Mouse (Mus musculus) heart, embryonic 11.5 days (tissue): Measurements from ENCODE around the gene Rag1. TPM values are rescaled to one million over a fixed set of nuclear protein-coding genes. Genes with fewer than 3 reads are reported as not detected.

Experiments
- ATAC-seq: fragments of 200-750 bp; cut with Nextera tagmentation; replicated peaks from 2 replicates; pipeline ENCODE4 v1.8.0; 2017; ENCODE audit warnings: moderate library complexity; ENCODE audit not compliant: insufficient number of reproducible peaks, low FRiP score, low TSS enrichment
- H3K27ac ChIP-seq: fragments of 300-500 bp; sonication (generic); 2 replicates; pipeline ENCODE4 v1.5.1; 2014; ENCODE audit warnings: mild to moderate bottlenecking, low read depth, low read length
- H3K27me3 ChIP-seq: fragments of 300-500 bp; sonication (generic); 2 replicates; pipeline ENCODE4 v1.6.1; 2014; ENCODE audit warnings: mild to moderate bottlenecking, low read length, mixed read lengths; ENCODE audit not compliant: control insufficient read depth, insufficient read depth
- H3K36me3 ChIP-seq: fragments of 300-500 bp; sonication (generic); 2 replicates; pipeline ENCODE4 v1.6.1; 2014; ENCODE audit warnings: mild to moderate bottlenecking, low read length, moderate library complexity, mixed read lengths; ENCODE audit not compliant: control insufficient read depth, insufficient read depth
- H3K4me1 ChIP-seq: fragments of 300-500 bp; sonication (generic); 2 replicates; pipeline ENCODE4 v1.6.1; 2014; ENCODE audit warnings: low read length; ENCODE audit not compliant: control insufficient read depth, insufficient read depth
- H3K4me2 ChIP-seq: fragments of 300-500 bp; sonication (generic); 2 replicates; pipeline ENCODE4 v1.6.1; 2014; ENCODE audit warnings: mild to moderate bottlenecking, moderate library complexity
- H3K4me3 ChIP-seq: fragments of 300-500 bp; sonication (generic); 2 replicates; pipeline ENCODE4 v1.5.1; 2014; ENCODE audit warnings: low read depth, low read length
- H3K9ac ChIP-seq: fragments of 300-500 bp; sonication (generic); 2 replicates; pipeline ENCODE4 v1.6.1; 2014; ENCODE audit warnings: mild to moderate bottlenecking, low read depth, low read length, moderate library complexity
- H3K9me3 ChIP-seq: fragments of 300-500 bp; sonication (generic); replicated peaks from 2 replicates; pipeline ENCODE4 v1.6.1; 2016; ENCODE audit warnings: low read length; ENCODE audit not compliant: control insufficient read depth
- WGBS: fragments of 180-500 bp; shearing (Covaris S2); extraction: QIAGEN DNeasy Blood & Tissue Kit; methylation state at CpG from one replicate; pipeline ENCODE4 v1.1.7; 2014; ENCODE audit not compliant: insufficient replicate concordance; 5-methylcytosine and 5-hydroxymethylcytosine counted together
- polyA plus RNA-seq: library from polyadenylated mRNA; unstranded; fragments of >200 nt; fragmentation: Nextera tagmentation; extraction: Ambion mirVana; gene quantifications from 2 replicates; pipeline ENCODE4 v1.2.1, GENCODE M21; 2014

Rag1 gene
- 0.14 TPM in 1 of 2 replicates, not detected in the other for polyA plus RNA-seq

DNA sequence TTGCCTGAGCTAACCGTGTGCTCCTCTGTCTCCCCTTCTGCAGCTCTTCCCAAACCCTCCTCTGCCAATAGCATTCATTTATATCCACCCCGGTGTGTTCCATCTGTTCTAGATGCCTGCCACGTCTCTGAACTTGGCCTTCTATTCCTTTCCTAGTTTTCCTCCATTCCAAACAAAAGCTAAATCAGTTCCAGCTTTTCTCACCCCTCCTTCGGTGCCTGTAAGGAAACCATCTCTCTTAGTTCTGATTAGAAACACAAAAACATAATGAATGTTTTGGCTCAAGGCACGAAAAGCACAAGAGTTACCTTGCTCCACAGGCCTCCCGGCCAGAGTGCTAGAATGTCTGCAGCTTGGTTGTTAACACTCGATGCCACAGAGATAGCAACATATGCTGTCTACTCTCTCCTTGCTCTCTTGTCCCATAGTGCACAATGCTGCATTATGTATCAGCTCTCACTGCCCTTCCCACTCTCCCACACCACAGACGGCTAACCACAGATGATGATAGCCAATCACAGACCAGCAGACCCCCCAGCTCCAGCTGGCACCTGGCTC lies at the start of gene Rag1, which contains the start of gene B230118H07Rik:
Rag1 (minus strand) TSS at position 388 of the 558 bp plus-strand sequence.
B230118H07Rik (minus strand) TSS at position 419 of the 558 bp plus-strand sequence.
- 36% methylated on average over 8 of the region's 8 CpGs for WGBS
- H3K4me1 ChIP-seq: no peaks in the 10 kb centered on the region
- no peaks in the 10 kb centered on the region for H3K27me3 ChIP-seq
- H3K9ac ChIP-seq: no peak within 1 kb of the TSS
- no peak within 1 kb of the TSS for H3K27ac ChIP-seq
- H3K4me3 ChIP-seq: no peak within 1 kb of the TSS
- H3K36me3 ChIP-seq: no peaks in the 10 kb centered on the region
- no peak for ATAC-seq
- H3K9me3 ChIP-seq: no peaks in the 10 kb centered on the region
- H3K4me2 ChIP-seq: no peak within 1 kb of the TSS

DNA sequence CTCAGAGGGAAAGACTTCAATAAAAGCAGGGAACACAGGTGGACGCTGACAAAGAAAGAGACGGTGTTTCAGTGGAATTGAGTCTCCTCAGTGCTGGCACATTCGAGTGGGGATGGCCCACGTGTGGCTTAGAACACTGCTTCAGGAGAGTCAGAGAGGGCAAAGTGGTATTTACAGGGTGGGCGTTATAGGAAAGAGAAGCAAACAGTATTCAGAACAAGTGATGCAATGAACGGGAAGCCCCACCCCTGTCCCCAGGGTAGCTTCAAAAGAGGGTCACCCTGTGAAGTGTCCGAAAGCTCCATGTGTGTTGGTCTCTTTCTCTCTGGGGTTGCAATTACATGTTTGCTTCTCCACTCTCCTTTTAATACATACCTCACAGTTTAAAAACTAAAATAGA lies 46.3 kb upstream of the Rag1 start:
- whole genome bisulfite sequencing: 88% methylated on average over 7 of the region's 7 CpGs
- no peak overlapping the region for H3K4me3 ChIP-seq
- no peaks in the 10 kb centered on the region for H3K4me1 ChIP-seq
- peaks cover 17% of the 10 kb centered on the region for H3K36me3 ChIP-seq
- ATAC-seq: no peak
- H3K4me2 ChIP-seq: no peak overlapping the region
- H3K9me3 ChIP-seq: no peaks in the 10 kb centered on the region
- H3K27me3 ChIP-seq: no peaks in the 10 kb centered on the region
- H3K27ac ChIP-seq: no peak overlapping the region
- no peak overlapping the region for H3K9ac ChIP-seq

DNA sequence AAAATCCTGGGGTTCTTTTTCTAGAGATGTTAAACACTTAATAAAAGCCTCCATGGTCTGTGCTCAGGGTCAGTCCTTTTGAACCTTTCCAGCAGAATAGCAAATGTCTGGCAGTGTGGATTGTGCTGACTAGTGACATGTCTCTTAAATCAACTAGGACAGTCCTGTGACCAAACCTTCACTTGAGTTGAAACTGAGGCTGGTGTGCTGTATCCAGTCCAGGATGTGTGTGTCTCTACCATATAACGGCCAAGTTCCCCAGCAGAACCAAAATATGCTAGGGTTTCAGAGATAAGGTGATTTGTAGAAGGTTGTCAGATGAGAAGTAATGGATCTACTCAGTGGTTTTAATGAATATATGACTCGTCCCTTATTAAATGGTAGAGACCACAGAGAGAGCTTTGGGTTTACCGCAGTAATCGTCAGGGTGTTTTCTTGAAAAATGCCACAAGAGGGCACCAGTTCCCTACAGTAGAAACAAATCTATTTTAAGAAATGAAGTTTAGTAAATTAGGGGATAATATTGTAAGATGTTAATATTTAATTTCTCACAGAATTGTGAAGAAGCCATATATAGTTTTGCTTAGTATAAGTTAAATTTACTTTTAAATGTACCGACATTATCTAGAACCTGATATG lies 44.4 kb upstream of the Rag1 start:
- 62% methylated on average over 5 of the region's 5 CpGs for WGBS
- Histone ChIP-seq H3K4me3 (no peak overlapping the region), H3K9me3 (no peaks in the 10 kb centered on the region), H3K27ac (no peak overlapping the region), H3K4me2 (no peak overlapping the region), H3K9ac (no peak overlapping the region), H3K27me3 (no peaks in the 10 kb centered on the region), H3K36me3 (peaks cover 20% of the 10 kb centered on the region), H3K4me1 (no peaks in the 10 kb centered on the region)
- ATAC-seq: no peak

DNA sequence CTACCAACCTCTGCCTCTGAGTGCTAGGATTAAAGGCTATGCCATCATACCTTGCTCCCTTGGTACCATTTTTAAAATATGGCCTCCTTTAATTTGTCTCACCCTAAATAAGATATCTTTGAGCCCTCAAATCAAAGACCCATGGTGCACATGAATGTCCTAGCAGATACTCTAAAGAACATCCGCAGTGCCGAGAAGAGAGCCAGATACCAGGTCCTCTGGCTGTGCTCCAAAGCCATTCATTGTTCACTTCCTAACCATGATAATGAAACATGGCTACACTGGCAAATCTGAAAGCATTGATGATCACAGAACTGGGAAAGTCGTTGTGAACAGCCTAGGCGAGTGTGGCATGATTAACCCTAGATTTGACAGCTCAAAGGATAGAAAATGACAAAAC lies 43.7 kb upstream of the Rag1 start:
- no peaks in the 10 kb centered on the region for H3K9me3 ChIP-seq
- no peaks in the 10 kb centered on the region for H3K4me1 ChIP-seq
- H3K36me3 ChIP-seq: peaks cover 15% of the 10 kb centered on the region
- H3K27ac ChIP-seq: no peak overlapping the region
- no peaks in the 10 kb centered on the region for H3K27me3 ChIP-seq
- ATAC-seq: no peak
- no peak overlapping the region for H3K4me2 ChIP-seq
- no peak overlapping the region for H3K9ac ChIP-seq
- no peak overlapping the region for H3K4me3 ChIP-seq
- WGBS: 60% methylated on average over 4 of the region's 4 CpGs

DNA sequence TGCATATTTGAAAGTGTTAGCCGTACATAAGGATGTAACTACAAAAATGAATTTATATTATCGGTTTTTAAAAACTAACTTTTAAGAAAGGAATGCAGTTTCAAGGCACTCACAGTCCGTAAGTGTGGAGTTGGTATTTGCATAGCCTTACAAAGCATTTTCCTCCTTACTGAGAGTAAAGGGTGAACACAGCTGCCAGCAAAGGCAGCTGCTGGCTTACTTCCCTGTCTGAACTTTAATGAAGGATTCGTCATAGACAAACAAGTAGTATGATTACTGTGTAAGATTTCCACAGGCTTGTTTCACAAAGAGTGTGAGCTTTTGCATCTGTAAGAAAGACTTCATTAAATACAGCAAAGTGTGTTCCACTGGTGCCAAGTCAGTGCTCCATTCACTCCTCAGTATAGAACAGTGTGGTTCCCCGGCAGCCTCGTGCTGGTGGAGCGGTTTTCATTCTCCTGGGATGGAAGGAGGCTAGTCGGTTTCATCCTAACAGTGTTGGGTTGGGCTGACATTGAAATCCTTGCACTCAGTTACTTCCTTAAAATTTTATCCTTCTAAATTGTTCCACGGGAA lies 41.0 kb upstream of the Rag1 start:
- Histone ChIP-seq H3K4me2 (no peak overlapping the region), H3K4me3 (no peak overlapping the region), H3K4me1 (no peaks in the 10 kb centered on the region), H3K27me3 (no peaks in the 10 kb centered on the region), H3K36me3 (peaks cover 5% of the 10 kb centered on the region; the same call in 1 of the 2 replicates), H3K9ac (no peak overlapping the region), H3K27ac (no peak overlapping the region), H3K9me3 (no peaks in the 10 kb centered on the region)
- no peak for ATAC-seq
- 92% methylated on average over 9 of the region's 9 CpGs for WGBS

DNA sequence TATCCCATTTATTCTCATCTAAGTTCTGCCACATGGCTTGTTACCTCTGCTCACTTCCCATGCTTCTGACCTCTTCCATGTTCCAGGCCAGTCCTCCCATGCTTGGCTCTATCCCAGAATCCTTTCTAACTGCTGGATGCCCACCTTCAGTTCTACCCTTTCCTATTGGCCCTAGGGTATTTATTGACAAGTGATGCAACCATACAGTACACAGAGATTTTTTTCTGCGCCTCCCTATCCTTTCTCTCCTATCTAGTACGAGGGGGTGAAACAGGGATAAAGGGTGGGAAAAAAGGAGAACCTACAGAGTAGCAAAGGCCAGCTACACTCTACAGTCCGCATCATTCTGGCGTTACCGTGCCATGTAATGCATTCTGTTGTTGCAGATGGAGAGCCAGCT lies 38.7 kb upstream of the Rag1 start:
- no peak for ATAC-seq
- Histone ChIP-seq H3K9ac (no peak overlapping the region), H3K4me1 (no peaks in the 10 kb centered on the region), H3K36me3 (peaks cover 5% of the 10 kb centered on the region; the same call in 1 of the 2 replicates), H3K4me3 (no peak overlapping the region), H3K27me3 (no peaks in the 10 kb centered on the region), H3K9me3 (no peaks in the 10 kb centered on the region), H3K27ac (no peak overlapping the region), H3K4me2 (no peak overlapping the region)
- WGBS: 90% methylated on average over 5 of the region's 5 CpGs

DNA sequence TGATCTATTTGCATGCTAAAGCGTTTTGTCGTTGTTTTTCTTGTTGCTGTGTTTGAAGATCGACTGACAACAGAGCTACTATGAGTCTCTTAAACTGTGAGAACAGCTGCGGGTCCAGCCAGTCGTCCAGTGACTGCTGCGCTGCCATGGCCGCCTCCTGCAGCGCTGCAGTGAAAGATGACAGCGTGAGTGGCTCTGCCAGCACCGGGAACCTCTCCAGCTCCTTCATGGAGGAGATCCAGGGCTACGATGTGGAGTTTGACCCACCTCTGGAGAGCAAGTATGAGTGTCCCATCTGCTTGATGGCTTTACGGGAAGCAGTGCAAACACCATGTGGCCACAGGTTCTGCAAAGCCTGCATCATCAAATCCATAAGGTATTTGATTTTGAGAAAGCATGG lies 35.1 kb upstream of the Rag1 start:
- 91% methylated on average over 12 of the region's 12 CpGs for WGBS
- H3K27me3 ChIP-seq: no peaks in the 10 kb centered on the region
- ATAC-seq: no peak

DNA sequence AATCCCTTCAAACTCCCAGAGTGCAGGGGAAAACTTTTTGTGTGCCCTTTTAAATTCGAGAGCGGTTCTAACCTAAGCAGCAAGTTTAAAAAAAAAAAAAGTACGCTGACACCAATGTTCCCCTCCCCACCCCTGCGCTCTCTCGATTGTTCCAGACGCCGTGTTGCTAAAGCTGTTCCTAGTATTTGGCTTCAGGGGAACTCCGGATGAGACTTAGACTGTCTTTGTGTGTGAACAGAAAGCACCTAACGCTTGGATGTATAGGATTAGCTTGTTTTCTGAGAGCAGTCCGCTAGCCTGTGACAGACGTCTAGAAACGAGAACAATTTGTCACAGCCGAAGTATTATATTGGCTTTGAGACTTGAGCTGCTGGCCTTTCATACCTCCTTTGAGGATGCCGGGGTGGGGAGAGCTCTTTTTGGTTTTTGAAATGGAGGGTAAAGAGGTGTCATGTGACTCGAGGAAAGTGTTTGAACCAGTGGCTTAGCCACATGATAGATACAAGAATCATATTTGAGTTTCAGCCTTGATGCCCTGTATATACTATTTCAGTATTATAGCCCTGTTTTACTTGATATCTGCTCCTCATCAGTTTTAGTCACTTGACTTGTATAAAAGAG lies 30.0 kb upstream of the Rag1 start:
- peak overlapping the region; percentile 76 for H3K4me2 ChIP-seq
- peak overlapping the region; percentile 77 for H3K4me3 ChIP-seq
- ATAC-seq: no peak
- H3K4me1 ChIP-seq: peaks cover 5% of the 10 kb centered on the region; the same call in 1 of the 2 replicates
- no peaks in the 10 kb centered on the region for H3K36me3 ChIP-seq
- H3K27me3 ChIP-seq: peaks cover 2% of the 10 kb centered on the region; the same call in 1 of the 2 replicates
- H3K9me3 ChIP-seq: no peaks in the 10 kb centered on the region
- no peak overlapping the region for H3K27ac ChIP-seq
- WGBS: 8% methylated on average over 15 of the region's 15 CpGs
- peak overlapping the region; percentile 96 for H3K9ac ChIP-seq

More for the DNA sequence above, 35.1 kb upstream of the Rag1 start:
- Histone ChIP-seq H3K4me1 (peaks cover 2% of the 10 kb centered on the region; the same call in 1 of the 2 replicates), H3K27ac (no peak overlapping the region), H3K9ac (no peak overlapping the region), H3K9me3 (no peaks in the 10 kb centered on the region), H3K4me3 (no peak overlapping the region), H3K36me3 (peaks cover 2% of the 10 kb centered on the region; the same call in 1 of the 2 replicates), H3K4me2 (no peak overlapping the region)
